8 mouse cellular contexts compared by ENCODE assay signal in the genomic region with DNA sequence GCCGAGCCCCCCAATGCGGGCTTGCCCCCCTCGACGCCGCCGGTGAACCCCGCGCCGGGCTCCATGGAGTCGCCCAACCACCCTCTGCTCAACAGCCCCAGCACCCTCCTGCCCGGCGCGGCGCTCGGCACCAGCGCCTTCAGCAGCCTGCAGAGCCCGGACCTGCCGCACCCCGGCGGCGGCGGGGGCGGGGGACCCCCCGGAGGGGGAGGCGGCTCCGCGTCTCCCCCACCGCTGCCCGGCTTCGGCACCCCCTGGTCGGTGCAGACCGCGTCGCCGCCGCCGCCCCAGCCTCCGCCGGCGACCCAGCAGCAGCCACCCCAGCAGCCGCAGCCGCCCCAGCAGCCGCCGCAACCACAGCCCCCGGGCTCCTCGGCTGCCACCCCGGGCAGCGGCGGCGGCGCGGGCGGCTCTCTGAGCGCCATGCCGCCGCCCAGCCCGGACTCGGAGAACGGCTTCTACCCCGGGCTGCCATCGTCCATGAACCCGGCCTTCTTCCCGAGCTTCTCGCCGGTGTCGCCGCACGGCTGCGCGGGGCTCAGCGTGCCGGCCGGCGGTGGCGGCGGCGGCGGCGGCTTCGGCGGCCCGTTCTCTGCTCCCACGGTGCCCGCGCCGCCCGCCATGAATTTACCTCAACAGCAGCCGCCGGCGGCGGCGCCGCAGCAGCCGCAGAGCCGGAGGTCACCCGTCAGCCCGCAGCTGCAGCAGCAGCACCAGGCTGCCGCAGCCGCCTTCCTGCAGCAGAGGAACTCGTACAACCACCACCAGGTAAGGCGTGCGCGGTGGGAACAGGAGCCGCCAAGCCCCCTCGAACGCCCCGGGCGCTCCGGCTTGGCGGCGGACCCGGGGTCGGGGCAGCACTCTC. TPM values are rescaled to one million over a fixed set of nuclear protein-coding genes. Genes with fewer than 3 reads are reported as not detected.
DNase-seq lines count a peak whose midpoint lies in the region; ATAC-seq lines count a peak whose summit lies in the region.

No protein-coding gene starts in this region.

- peaks cover 10% of the 10 kb centered on the region; the same call in 1 of the 2 replicates for H3K27me3 ChIP-seq in intestine, embryonic 14.5 days (replicated peaks; ENCODE audit: control insufficient read depth, insufficient read depth, low read length)
- H3K27me3 ChIP-seq in limb, embryonic 12.5 days = peaks cover 16% of the 10 kb centered on the region
- no peaks in the 10 kb centered on the region for H3K27me3 ChIP-seq in midbrain, embryonic 16.5 days (ENCODE audit: control insufficient read depth, insufficient read depth, low read depth, low read length)

- peak; percentile 8; the same call in 1 of the 2 replicates for ATAC-seq in frontal cortex, adult (ENCODE audit: low TSS enrichment)
- ATAC-seq in intestine, embryonic 14.5 days (replicated peaks; ENCODE audit: low FRiP score, low TSS enrichment, low read depth) = peak; percentile 26; the same call in 1 of the 2 replicates
- ATAC-seq in limb, embryonic 12.5 days (ENCODE audit: insufficient number of reproducible peaks, insufficient read depth, low FRiP score, low TSS enrichment, low read depth) = no peak
- ATAC-seq in midbrain, embryonic 16.5 days = peak; percentile 36

- peak overlapping the region; percentile 83 for H3K4me3 ChIP-seq in intestine, embryonic 14.5 days (ENCODE audit: low read depth, low read length)
- H3K4me3 ChIP-seq in limb, embryonic 12.5 days (replicated peaks) = peak overlapping the region; percentile 82
- peak overlapping the region; percentile 99 for H3K4me3 ChIP-seq in midbrain, embryonic 16.5 days (ENCODE audit: low read depth, low read length)

- DNase-seq in frontal cortex, adult 2 months (ENCODE audit: extremely low spot score in 1 of 2, low spot score in 1 of 2) = no peak
- DNase-seq in cerebellum, postnatal 10 days = peak; percentile 67 to 74
- peak; percentile 42 for DNase-seq in gastrocnemius, postnatal 10 days
- peak; percentile 79 for DNase-seq in intestine, embryonic 14.5 days (ENCODE audit: low spot score)
- peak; percentile 32 to 49 for DNase-seq in spleen, postnatal 10 days (ENCODE audit: low spot score in 2 of 2)

- peak overlapping the region; percentile 89 for H3K4me2 ChIP-seq in intestine, embryonic 14.5 days (ENCODE audit: low read length)
- H3K4me2 ChIP-seq in limb, embryonic 12.5 days = peak overlapping the region; percentile 98
- H3K4me2 ChIP-seq in midbrain, embryonic 16.5 days (ENCODE audit: low read length) = peak overlapping the region; percentile 87

- H3K27ac ChIP-seq in intestine, embryonic 14.5 days (ENCODE audit: low read depth) = peak overlapping the region; percentile 95
- peak overlapping the region; percentile 91 for H3K27ac ChIP-seq in limb, embryonic 12.5 days
- H3K27ac ChIP-seq in midbrain, embryonic 16.5 days (ENCODE audit: low read length) = peak overlapping the region; percentile 100

- H3K9me3 ChIP-seq in intestine, embryonic 14.5 days (ENCODE audit: control insufficient read depth, low read length) = no peaks in the 10 kb centered on the region
- H3K9me3 ChIP-seq in limb, embryonic 12.5 days = no peaks in the 10 kb centered on the region
- no peaks in the 10 kb centered on the region for H3K9me3 ChIP-seq in midbrain, embryonic 16.5 days (replicated peaks; ENCODE audit: control insufficient read depth, low read length, poor library complexity, severe bottlenecking)

- under 1% methylated on average over 90 of the region's 113 CpGs for WGBS in intestine, embryonic 14.5 days
- WGBS in limb, embryonic 12.5 days = under 1% methylated on average over 82 of the region's 113 CpGs
- WGBS in midbrain, embryonic 16.5 days = 0% methylated on average over 81 of the region's 113 CpGs

- H3K4me1 ChIP-seq in intestine, embryonic 14.5 days (replicated peaks; ENCODE audit: control insufficient read depth, insufficient read depth, low read length) = 0 out of 2 replicates have a peak, but pooled peaks cover 7% of the 10 kb centered on the region
- peaks cover 12% of the 10 kb centered on the region for H3K4me1 ChIP-seq in limb, embryonic 12.5 days (replicated peaks)
- H3K4me1 ChIP-seq in midbrain, embryonic 16.5 days (ENCODE audit: control insufficient read depth, insufficient read depth, low read length) = peaks cover 10% of the 10 kb centered on the region

- no peaks in the 10 kb centered on the region for H3K36me3 ChIP-seq in intestine, embryonic 14.5 days (ENCODE audit: control insufficient read depth, insufficient read depth, low read length)
- no peaks in the 10 kb centered on the region for H3K36me3 ChIP-seq in limb, embryonic 12.5 days
- H3K36me3 ChIP-seq in midbrain, embryonic 16.5 days (ENCODE audit: control insufficient read depth, insufficient read depth, low read length) = no peaks in the 10 kb centered on the region

- H3K9ac ChIP-seq in intestine, embryonic 14.5 days (ENCODE audit: low read length) = peak overlapping the region; percentile 84
- H3K9ac ChIP-seq in limb, embryonic 12.5 days (replicated peaks) = peak overlapping the region; percentile 84
- peak overlapping the region; percentile 99 for H3K9ac ChIP-seq in midbrain, embryonic 16.5 days (ENCODE audit: low read depth, low read length)

RNA-seq across cellular contexts. Expression of gene Cpeb2, which starts 1.6 kb away (rescaled TPM):
- polyA plus RNA-seq in frontal cortex, adult 2 months (2012; rRNA removed) = 27.0 and 27.1 TPM in 2 replicates
- total RNA-seq in gastrocnemius, postnatal 10 days (2021) = 1 to 10 TPM; 5.8 to 6.0 TPM
- 2.4 and 2.6 TPM in 2 replicates for polyA plus RNA-seq in intestine, embryonic 14.5 days (2014; fragmentation: Nextera tagmentation; extraction: Ambion mirVana)
- polyA plus RNA-seq in limb, embryonic 12.5 days (2016; fragmentation: Nextera tagmentation; extraction: Ambion mirVana) = 1.2 and 1.3 TPM in 2 replicates
- polyA plus RNA-seq in midbrain, embryonic 16.5 days (2015; fragmentation: Nextera tagmentation; extraction: Ambion mirVana) = 15.3 and 15.7 TPM in 2 replicates

Comparison
In these comparisons a context has a peak if more than half of its experiments do, and no peak if none do; other contexts are left out.
1. DNase-seq: peak in cerebellum, postnatal 10 days (2 of 2), gastrocnemius, postnatal 10 days (single experiment), intestine, embryonic 14.5 days (single experiment) and spleen, postnatal 10 days (2 of 2); none in frontal cortex, adult 2 months (0 of 2).
2. Peak in every context shown above with its lines, with median percentiles within 50 percentile points of each other: H3K27ac ChIP-seq, H3K4me2 ChIP-seq, H3K4me3 ChIP-seq and H3K9ac ChIP-seq.